Comparison of ENCODE assay signal across 16 mouse cellular contexts in the genomic region with DNA sequence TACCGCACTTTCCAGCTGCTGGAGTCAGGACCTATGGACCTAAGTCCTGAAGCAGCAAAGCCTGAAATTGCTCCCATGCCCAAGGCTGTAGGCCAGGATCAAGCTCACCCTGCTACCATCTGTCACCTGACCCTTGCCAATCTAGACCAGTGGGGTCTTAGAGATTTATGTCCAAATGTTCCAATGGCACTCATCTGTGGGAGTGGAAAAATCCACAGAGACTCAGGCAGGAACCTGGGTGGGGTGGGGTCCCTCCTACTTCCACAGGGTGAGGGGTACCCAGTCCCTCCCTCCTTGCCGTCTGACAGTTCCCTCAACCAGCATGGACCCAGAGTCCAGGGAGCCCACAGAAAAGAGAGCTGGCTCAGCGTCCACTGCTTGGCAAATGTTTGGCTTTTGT.
A peak's percentile ranks its signal among the peaks of the same experiment; 100 is the strongest.
DNase-seq lines count a peak whose midpoint lies in the region; ATAC-seq lines count a peak whose summit lies in the region.
"Had no signal": no experiment of that assay in that cellular context is flagged by ENCODE, and none has a peak within 500 bp of the region (broad histone marks: within the 10 kb centered on the region; RNA-seq: fewer than 3 reads in every experiment).

No protein-coding gene starts in this region.

- H3K36me3 ChIP-seq in heart, embryonic 14.5 days (ENCODE audit: control insufficient read depth, insufficient read depth, low read length): no peaks in the 10 kb centered on the region
- no peaks in the 10 kb centered on the region for H3K36me3 ChIP-seq in midbrain, embryonic 11.5 days (ENCODE audit: control insufficient read depth, insufficient read depth, low read length)
- H3K36me3 ChIP-seq in midbrain, embryonic 15.5 days (replicated peaks): no peaks in the 10 kb centered on the region

- H3K4me1 ChIP-seq in heart, embryonic 14.5 days (ENCODE audit: control insufficient read depth in 2 of 2, insufficient read depth in 2 of 2, low read length in 2 of 2): peaks cover 45 to 62% of the 10 kb centered on the region in 2 experiments
- peaks cover 4% of the 10 kb centered on the region for H3K4me1 ChIP-seq in midbrain, embryonic 11.5 days (ENCODE audit: control insufficient read depth, insufficient read depth, low read length)
- peaks cover 28% of the 10 kb centered on the region for H3K4me1 ChIP-seq in midbrain, embryonic 15.5 days

- peak overlapping the region; percentile 78 to 81; a peak in 3 of 4 replicates for H3K27ac ChIP-seq in heart, embryonic 14.5 days (replicated peaks in 1 of 2; ENCODE audit: control insufficient read depth in 1 of 2, insufficient read depth in 1 of 2, low read depth in 2 of 2, low read length in 2 of 2)
- H3K27ac ChIP-seq in midbrain, embryonic 11.5 days (ENCODE audit: low read depth, low read length): no peak overlapping the region
- no peak overlapping the region for H3K27ac ChIP-seq in midbrain, embryonic 15.5 days
- H3K27ac ChIP-seq: left cerebral cortex, adult 2 months had no signal

- no peak overlapping the region for H3K4me2 ChIP-seq in heart, embryonic 14.5 days (ENCODE audit: low read length)
- no peak overlapping the region for H3K4me2 ChIP-seq in midbrain, embryonic 11.5 days
- no peak overlapping the region for H3K4me2 ChIP-seq in midbrain, embryonic 15.5 days
- H3K4me2 ChIP-seq: lung, embryonic 14.5 days had no signal

- no peaks in the 10 kb centered on the region for H3K27me3 ChIP-seq in heart, embryonic 14.5 days (ENCODE audit: control insufficient read depth, insufficient read depth, low read length)
- H3K27me3 ChIP-seq in midbrain, embryonic 11.5 days (ENCODE audit: control insufficient read depth, insufficient read depth, low read length): no peaks in the 10 kb centered on the region
- no peaks in the 10 kb centered on the region for H3K27me3 ChIP-seq in midbrain, embryonic 15.5 days (replicated peaks)

- no peak for DNase-seq in heart, adult 18-20 months
- peak; percentile 54 for DNase-seq in midbrain, embryonic 11.5 days (ENCODE audit: low spot score, missing footprints)
- peak; percentile 66 for DNase-seq in cerebellum, adult 8-10 months
- DNase-seq in right cerebral cortex, postnatal 10 days (ENCODE audit: low spot score in 2 of 2): no peak
- DNase-seq: gastrocnemius, postnatal 25 days; heart, postnatal 4 days; kidney, adult 9 months; liver; right cerebral cortex, postnatal 4 days; thymus, adult 18-20 months had no signal

- no peak overlapping the region for H3K4me3 ChIP-seq in heart, embryonic 14.5 days (ENCODE audit: control insufficient read depth in 1 of 2, insufficient read depth in 1 of 2, low read depth in 1 of 2, low read length in 2 of 2)
- no peak overlapping the region for H3K4me3 ChIP-seq in midbrain, embryonic 11.5 days (ENCODE audit: low read depth, low read length)
- H3K4me3 ChIP-seq in midbrain, embryonic 15.5 days: no peak overlapping the region
- H3K4me3 ChIP-seq: erythroblast, embryonic 14.5 days; left cerebral cortex, adult 2 months had no signal

- H3K9me3 ChIP-seq in heart, embryonic 14.5 days (ENCODE audit: control insufficient read depth, low read length): no peaks in the 10 kb centered on the region
- no peaks in the 10 kb centered on the region for H3K9me3 ChIP-seq in midbrain, embryonic 11.5 days (ENCODE audit: control insufficient read depth, low read length)
- H3K9me3 ChIP-seq in midbrain, embryonic 15.5 days: no peaks in the 10 kb centered on the region

- no peak for ATAC-seq in heart, embryonic 14.5 days (ENCODE audit: insufficient number of reproducible peaks, insufficient read depth, low FRiP score, low read depth)
- ATAC-seq in midbrain, embryonic 11.5 days (ENCODE audit: low FRiP score): no peak
- ATAC-seq in midbrain, embryonic 15.5 days (replicated peaks): no peak
- ATAC-seq in megakaryocyte, adult 5-6 weeks (ENCODE audit: poor library complexity, severe bottlenecking): no peak

- no peak overlapping the region for H3K9ac ChIP-seq in heart, embryonic 14.5 days (ENCODE audit: low read length)
- H3K9ac ChIP-seq in midbrain, embryonic 11.5 days (ENCODE audit: low read length): no peak overlapping the region
- no peak overlapping the region for H3K9ac ChIP-seq in midbrain, embryonic 15.5 days
- H3K9ac ChIP-seq: lung, embryonic 14.5 days had no signal

- WGBS in heart, embryonic 14.5 days: 85% methylated on average over 3 of the region's 3 CpGs
- WGBS in midbrain, embryonic 11.5 days: 76% methylated on average over 3 of the region's 3 CpGs
- WGBS in midbrain, embryonic 15.5 days: 71% methylated on average over 3 of the region's 3 CpGs

Comparison
In these comparisons a context has a peak if more than half of its experiments do, and no peak if none do; other contexts are left out.
1. H3K27ac ChIP-seq: peak in heart, embryonic 14.5 days (2 of 2); none in midbrain, embryonic 11.5 days (single experiment) and midbrain, embryonic 15.5 days (single experiment).
2. DNase-seq: peak in midbrain, embryonic 11.5 days (single experiment) and cerebellum, adult 8-10 months (single experiment); none in heart, adult 18-20 months (0 of 2) and right cerebral cortex, postnatal 10 days (0 of 2).